Mouse (Mus musculus) MEL (cell line): ENCODE results near the gene Minos1.

Source experiments
- CTCF ChIP-seq, 3 experiments: IDR thresholded peaks in 2 of 3; conservative IDR thresholded peaks in 1 of 3; 2 replicates each; pipeline ENCODE4 v1.5.1; 2011 to 2012; ENCODE audit warnings: low read length in 3 of 3, low read depth in 2 of 3, mild to moderate bottlenecking in 2 of 3, improper control_type of control experiment in 1 of 3, inconsistent platforms in 1 of 3, mixed read lengths in 1 of 3, moderate library complexity in 1 of 3; ENCODE audit not compliant: control insufficient read depth in 1 of 3, insufficient read depth in 1 of 3, poor library complexity in 1 of 3, severe bottlenecking in 1 of 3
- E2F4 ChIP-seq: IDR thresholded peaks from 2 replicates; pipeline ENCODE4 v1.6.1; 2011; ENCODE audit warnings: low read depth, low read length, improper control_type of control experiment, borderline replicate concordance
- ELF1 ChIP-seq: IDR thresholded peaks from 2 replicates; pipeline ENCODE4 v1.6.1; 2014; ENCODE audit warnings: low read depth, mild to moderate bottlenecking, inconsistent platforms, low read length, improper control_type of control experiment, moderate library complexity
- ETS1 ChIP-seq: IDR thresholded peaks from 2 replicates; pipeline ENCODE4 v1.6.1; 2012; ENCODE audit warnings: low read depth, mild to moderate bottlenecking, inconsistent platforms, low read length, improper control_type of control experiment, moderate library complexity
- HCFC1 ChIP-seq: IDR thresholded peaks from 2 replicates; pipeline ENCODE4 v1.6.1; 2012; ENCODE audit warnings: low read depth, mild to moderate bottlenecking, inconsistent platforms, low read length, improper control_type of control experiment, moderate library complexity
- MAX ChIP-seq: IDR thresholded peaks from 2 replicates; pipeline ENCODE4 v1.6.1; 2011; ENCODE audit warnings: low read length, improper control_type of control experiment
- POLR2A ChIP-seq, 2 experiments: IDR thresholded peaks; 2 replicates each; pipeline ENCODE4 v1.6.1; 2011 to 2012; ENCODE audit warnings: low read length in 2 of 2, mild to moderate bottlenecking in 2 of 2, control low read depth in 1 of 2, improper control_type of control experiment in 1 of 2, low read depth in 1 of 2, moderate library complexity in 1 of 2; ENCODE audit not compliant: control insufficient read depth in 1 of 2, insufficient read depth in 1 of 2, poor library complexity in 1 of 2
- SIN3A ChIP-seq: IDR thresholded peaks from 2 replicates; pipeline ENCODE4 v1.6.1; 2012; ENCODE audit warnings: low read length, improper control_type of control experiment, inconsistent platforms
- UBTF ChIP-seq: IDR thresholded peaks from 2 replicates; pipeline ENCODE4 v1.6.1; 2012; ENCODE audit warnings: low read depth, mild to moderate bottlenecking, inconsistent platforms, low read length, improper control_type of control experiment, moderate library complexity, borderline replicate concordance; ENCODE audit not compliant: insufficient read depth
- USF1 ChIP-seq: IDR thresholded peaks from 2 replicates; pipeline ENCODE4 v1.6.1; 2014; ENCODE audit warnings: low read depth, mild to moderate bottlenecking, inconsistent platforms, low read length, improper control_type of control experiment, moderate library complexity
- ZC3H11A ChIP-seq: IDR thresholded peaks from 2 replicates; pipeline ENCODE4 v1.6.1; 2012; ENCODE audit warnings: low read depth, mild to moderate bottlenecking, inconsistent platforms, low read length, improper control_type of control experiment
- ZNF384 ChIP-seq: IDR thresholded peaks from 2 replicates; pipeline ENCODE4 v1.6.1; 2012; ENCODE audit warnings: low read depth, mild to moderate bottlenecking, inconsistent platforms, low read length, improper control_type of control experiment

DNA sequence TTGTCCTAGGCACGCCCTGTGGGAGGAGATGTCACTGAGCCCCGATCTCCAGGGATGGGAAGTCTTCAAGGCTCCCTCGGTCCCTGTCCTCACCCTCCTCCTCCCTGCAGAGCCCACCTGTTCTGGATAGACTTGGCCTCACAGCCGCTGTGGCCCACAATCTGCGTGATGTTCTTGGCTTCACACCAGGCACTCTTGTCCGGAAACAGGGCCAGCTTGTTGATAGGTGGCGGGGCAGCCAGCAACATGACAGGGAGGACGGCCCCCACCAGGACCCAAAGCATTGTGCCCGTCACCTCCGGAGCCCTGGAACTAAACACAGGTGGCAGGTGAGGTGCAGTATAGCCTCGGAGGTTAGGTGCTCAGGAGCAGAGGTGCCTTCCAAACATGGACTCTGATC lies 45.6 kb downstream of the Minos1 start:
- TF ChIP-seq POLR2A (IDR thresholded peaks at IDR 0.05; ENCODE audit: control insufficient read depth in 1 of 2, insufficient read depth in 1 of 2, low read depth in 1 of 2, low read length in 2 of 2, poor library complexity in 1 of 2) (no peak), CTCF (IDR thresholded peaks at IDR 0.05 in 2 of 3, conservative IDR thresholded peaks at IDR 0.05 in 1 of 3; ENCODE audit: control insufficient read depth in 1 of 3, insufficient read depth in 1 of 3, low read depth in 2 of 3, low read length in 3 of 3, poor library complexity in 1 of 3, severe bottlenecking in 1 of 3) (no peak), HCFC1 (no peak), ZNF384 (no peak), MAX (no peak), SIN3A (no peak), ELF1 (no peak), ETS1 (no peak), E2F4 (no peak), ZC3H11A (no peak), UBTF (no peak), USF1 (no peak)
